Mouse (Mus musculus): ENCODE results near the gene Cd47.

GRCm38 (mm10) chr16:49943726-49944125 is 143.4 kb downstream of the Cd47 start:
- TF ChIP-seq CTCF (IDR thresholded peaks at IDR 0.05) (no peak), POLR2A (IDR thresholded peaks at IDR 0.05; ENCODE audit: insufficient read depth, low read depth, low read length) (no peak), EP300 (IDR thresholded peaks at IDR 0.05; ENCODE audit: insufficient read depth, low read depth, low read length) (no peak)
